Mouse (Mus musculus): Measurements from ENCODE around the gene Cyp17a1. TPM values are rescaled to one million over a fixed set of nuclear protein-coding genes. Genes with fewer than 3 reads are reported as not detected.

Gene Cyp17a1
- total RNA-seq (2021): not detected
- long read RNA-seq, experiment 1, partial matches to known transcripts: 1 of 1 reads
- long read RNA-seq, experiment 1, other reads (novel, unspliced or antisense): 0 of 1 reads
- long read RNA-seq, experiment 2: 0 reads

GRCm38 (mm10) chr19:46672766-46673418 is at the start of gene Cyp17a1:
TSS of gene Cyp17a1 (minus strand) at chr19:46673172.
- no peak for DNase-seq (ENCODE audit: low spot score in 2 of 2)

GRCm38 (mm10) chr19:46718150-46718549 is 45.2 kb upstream of the Cyp17a1 start:
- no peak for DNase-seq (ENCODE audit: low spot score in 2 of 2)

GRCm38 (mm10) chr19:46715016-46715415 is 42.0 kb upstream of the Cyp17a1 start:
- no peak for DNase-seq (ENCODE audit: low spot score in 2 of 2)

GRCm38 (mm10) chr19:46714234-46714633 is 41.3 kb upstream of the Cyp17a1 start:
- no peak for DNase-seq (ENCODE audit: low spot score in 2 of 2)

GRCm38 (mm10) chr19:46710614-46711013 is 37.6 kb upstream of the Cyp17a1 start:
- DNase-seq (ENCODE audit: low spot score in 2 of 2): no peak

GRCm38 (mm10) chr19:46707296-46708151 is 34.6 kb upstream of the Cyp17a1 start, which contains the start of gene As3mt:
TSS of gene As3mt (plus strand) at chr19:46707458.
- peak; percentile 56 to 78 for DNase-seq (ENCODE audit: low spot score in 2 of 2)

- DNase-seq (ENCODE audit: low spot score in 2 of 2): no peak
These were observed 33.7 kb upstream of the Cyp17a1 start for GRCm38 (mm10) chr19:46706540-46707295.

- no peak for DNase-seq (ENCODE audit: low spot score in 2 of 2)
These were observed 33.0 kb upstream of the Cyp17a1 start for GRCm38 (mm10) chr19:46705779-46706495.

GRCm38 (mm10) chr19:46701156-46701555 is 28.2 kb upstream of the Cyp17a1 start:
- DNase-seq (ENCODE audit: low spot score in 2 of 2): no peak

GRCm38 (mm10) chr19:46699011-46699481 is 26.1 kb upstream of the Cyp17a1 start:
- DNase-seq (ENCODE audit: low spot score in 2 of 2): no peak

- DNase-seq (ENCODE audit: low spot score in 2 of 2): no peak
These were observed 25.0 kb upstream of the Cyp17a1 start for GRCm38 (mm10) chr19:46697840-46698517.

- DNase-seq (ENCODE audit: low spot score in 2 of 2): no peak
These were observed 24.0 kb upstream of the Cyp17a1 start for GRCm38 (mm10) chr19:46696943-46697342.

- DNase-seq (ENCODE audit: low spot score in 2 of 2): no peak
These were observed 23.5 kb upstream of the Cyp17a1 start for GRCm38 (mm10) chr19:46696482-46696881.

GRCm38 (mm10) chr19:46693146-46693545 is 20.2 kb upstream of the Cyp17a1 start:
- no peak for DNase-seq (ENCODE audit: low spot score in 2 of 2)

GRCm38 (mm10) chr19:46691078-46691477 is 18.1 kb upstream of the Cyp17a1 start:
- no peak for DNase-seq (ENCODE audit: low spot score in 2 of 2)

- DNase-seq (ENCODE audit: low spot score in 2 of 2): no peak
These were observed 17.4 kb upstream of the Cyp17a1 start for GRCm38 (mm10) chr19:46690387-46690786.

GRCm38 (mm10) chr19:46689460-46690372 is 16.7 kb upstream of the Cyp17a1 start, which contains the start of gene Borcs7:
TSS of gene Borcs7 (plus strand) at chr19:46689906.
- DNase-seq (ENCODE audit: low spot score in 2 of 2): peak; percentile 62 to 87

GRCm38 (mm10) chr19:46679720-46680383 is 6.9 kb upstream of the Cyp17a1 start:
- DNase-seq (ENCODE audit: low spot score in 2 of 2): no peak
